Mouse (Mus musculus) erythroblast, embryonic 14.5 days (primary cell): ENCODE results near the gene Ascc1. TPM values are rescaled to one million over a fixed set of nuclear protein-coding genes. Genes with fewer than 3 reads are reported as not detected.

Source experiments
- H3K27me3 ChIP-seq: 2 replicates; pipeline ENCODE4 v1.6.1; 2012; ENCODE audit warnings: inconsistent platforms; ENCODE audit not compliant: control insufficient read depth
- H3K36me3 ChIP-seq: 2 replicates; pipeline ENCODE4 v1.6.1; 2012; ENCODE audit warnings: mild to moderate bottlenecking, inconsistent platforms; ENCODE audit not compliant: control insufficient read depth
- H3K4me1 ChIP-seq: 2 replicates; pipeline ENCODE4 v1.6.1; 2012; ENCODE audit warnings: inconsistent platforms; ENCODE audit not compliant: control insufficient read depth
- H3K4me3 ChIP-seq: replicated peaks from 2 replicates; pipeline ENCODE3; 2012; ENCODE audit warnings: moderate library complexity, mild to moderate bottlenecking, inconsistent platforms
- H3K9me3 ChIP-seq: 2 replicates; pipeline ENCODE4 v1.6.1; 2012; ENCODE audit warnings: low read length, inconsistent platforms, mixed read lengths; ENCODE audit not compliant: control insufficient read depth
- GATA1 ChIP-seq: IDR thresholded peaks from 2 replicates; pipeline ENCODE4 v1.6.1; 2012; ENCODE audit warnings: low read length, inconsistent platforms, mixed read lengths
- TAL1 ChIP-seq: IDR thresholded peaks from 3 replicates; pipeline ENCODE4 v1.6.1; 2012; ENCODE audit warnings: low read length, inconsistent platforms, mixed read lengths
- polyA plus RNA-seq: library from polyadenylated mRNA; stranded (reverse); fragments of >175 nt; gene quantifications from 2 replicates; pipeline ENCODE4 v1.2.3, GENCODE M21; 2012

Ascc1 gene
- polyA plus RNA-seq, 1 experiment: 7.4 TPM

- no peak overlapping the region for H3K4me3 ChIP-seq
- no peaks in the 10 kb centered on the region for H3K4me1 ChIP-seq
- no peak for TF ChIP-seq GATA1
- TF ChIP-seq TAL1: no peak
- H3K9me3 ChIP-seq: no peaks in the 10 kb centered on the region
- H3K36me3 ChIP-seq: peaks cover 19% of the 10 kb centered on the region
- no peaks in the 10 kb centered on the region for H3K27me3 ChIP-seq
Measured at GRCm38 (mm10) chr10:60028181-60028580, 25.6 kb downstream of the Ascc1 start.

DNA sequence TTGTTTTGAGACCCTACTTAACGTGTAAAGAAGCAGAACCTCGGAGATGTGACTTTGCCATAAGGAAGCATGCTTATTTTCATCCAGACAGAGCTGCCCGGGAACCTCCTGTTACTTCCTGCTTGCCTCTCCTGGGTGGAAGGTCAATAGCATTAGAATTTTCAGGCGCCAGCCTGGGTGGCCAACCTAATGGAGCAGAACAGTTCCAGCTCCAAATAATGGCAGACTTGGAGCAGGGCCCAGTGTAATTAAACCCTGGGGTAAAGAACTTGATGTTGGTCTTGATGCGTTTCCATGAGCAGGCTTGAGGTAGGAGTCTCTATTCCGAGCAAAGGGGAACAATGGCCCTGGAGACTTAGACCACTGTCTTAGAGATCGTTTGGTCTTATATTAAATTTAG, 26.4 kb downstream of the Ascc1 start:
- H3K9me3 ChIP-seq: no peaks in the 10 kb centered on the region
- no peak overlapping the region for H3K4me3 ChIP-seq
- no peaks in the 10 kb centered on the region for H3K27me3 ChIP-seq
- no peaks in the 10 kb centered on the region for H3K4me1 ChIP-seq
- peaks cover 14% of the 10 kb centered on the region for H3K36me3 ChIP-seq
- TF ChIP-seq GATA1 (no peak), TAL1 (no peak)

DNA sequence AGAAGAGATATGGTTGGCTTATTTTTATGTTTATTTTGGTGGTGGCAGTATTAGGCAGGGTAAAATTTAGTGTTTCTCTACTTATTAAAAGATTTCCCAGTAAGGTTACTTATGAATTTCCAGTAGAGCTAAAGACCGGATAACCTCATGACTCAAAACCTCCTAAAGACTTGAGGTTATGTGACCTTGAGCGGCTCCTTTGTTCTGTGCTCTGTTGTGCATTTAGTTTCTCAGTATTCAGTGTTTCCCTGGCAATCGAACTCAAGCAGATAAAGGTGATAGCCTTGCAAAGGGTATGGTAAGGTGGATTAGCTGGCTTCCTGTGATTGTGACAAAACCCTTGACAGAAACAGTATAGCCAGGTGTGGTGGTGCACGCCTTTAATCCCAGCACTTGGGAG, 26.8 kb downstream of the Ascc1 start:
- H3K27me3 ChIP-seq: no peaks in the 10 kb centered on the region
- peaks cover 14% of the 10 kb centered on the region for H3K36me3 ChIP-seq
- TF ChIP-seq GATA1 (no peak), TAL1 (no peak)
- H3K9me3 ChIP-seq: no peaks in the 10 kb centered on the region
- no peak overlapping the region for H3K4me3 ChIP-seq
- H3K4me1 ChIP-seq: peaks cover under 1% of the 10 kb centered on the region; the same call in 1 of the 2 replicates

GRCm38 (mm10) chr10:60031562-60031961, 29.0 kb downstream of the Ascc1 start:
- H3K4me1 ChIP-seq: peaks cover 16% of the 10 kb centered on the region
- no peaks in the 10 kb centered on the region for H3K9me3 ChIP-seq
- H3K4me3 ChIP-seq: no peak overlapping the region
- peaks cover 14% of the 10 kb centered on the region for H3K36me3 ChIP-seq
- TF ChIP-seq GATA1: no peak
- H3K27me3 ChIP-seq: no peaks in the 10 kb centered on the region

DNA sequence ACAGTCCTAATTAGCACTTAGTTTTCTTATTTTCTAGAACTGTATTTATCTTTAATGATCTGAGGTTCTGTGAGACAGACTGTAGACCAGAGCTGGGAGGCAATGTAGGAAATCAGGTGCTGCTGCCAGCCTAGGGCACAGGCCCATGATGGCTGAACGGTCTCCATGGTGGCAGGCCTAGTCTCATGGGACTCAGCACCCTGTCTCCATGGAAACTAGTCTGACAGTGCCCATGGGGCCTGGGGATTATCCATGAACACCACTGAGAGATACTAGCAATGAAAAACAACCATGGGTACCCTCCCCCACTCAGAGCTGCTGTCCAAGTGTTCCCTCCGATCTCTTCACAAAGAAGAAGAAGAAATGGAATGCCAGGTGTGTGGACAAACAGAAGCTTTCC, 29.4 kb downstream of the Ascc1 start:
- peaks cover 18% of the 10 kb centered on the region for H3K4me1 ChIP-seq
- H3K27me3 ChIP-seq: no peaks in the 10 kb centered on the region

DNA sequence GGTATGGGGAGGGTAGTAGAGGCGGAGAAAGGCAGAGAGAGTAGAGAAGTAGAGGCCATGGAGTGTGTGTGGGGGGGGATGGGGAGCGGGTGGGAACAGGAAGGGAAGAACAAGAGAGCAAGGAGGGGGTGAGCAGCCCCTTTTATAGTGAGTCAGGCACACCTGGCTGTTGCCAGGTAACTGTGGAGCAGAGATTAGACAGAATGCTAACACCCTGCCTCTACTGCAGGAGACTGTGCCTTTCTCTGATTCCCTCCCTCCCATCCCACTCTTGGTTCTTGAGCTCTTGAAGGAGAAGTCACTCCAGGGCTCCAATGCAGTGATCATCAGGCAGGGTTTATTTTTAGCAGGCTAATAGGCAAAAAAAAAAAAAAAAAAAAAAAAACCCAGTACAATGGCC, 30.0 kb downstream of the Ascc1 start:
- H3K4me3 ChIP-seq: no peak overlapping the region
- H3K9me3 ChIP-seq: no peaks in the 10 kb centered on the region
- H3K36me3 ChIP-seq: peaks cover 14% of the 10 kb centered on the region
- no peak for TF ChIP-seq GATA1
- TF ChIP-seq TAL1: no peak
- no peaks in the 10 kb centered on the region for H3K27me3 ChIP-seq
- H3K4me1 ChIP-seq: peaks cover 20% of the 10 kb centered on the region

More for the DNA sequence above, 29.4 kb downstream of the Ascc1 start:
- no peak for TF ChIP-seq TAL1
- TF ChIP-seq GATA1: no peak
- no peak overlapping the region for H3K4me3 ChIP-seq
- H3K36me3 ChIP-seq: peaks cover 14% of the 10 kb centered on the region
- no peaks in the 10 kb centered on the region for H3K9me3 ChIP-seq

DNA sequence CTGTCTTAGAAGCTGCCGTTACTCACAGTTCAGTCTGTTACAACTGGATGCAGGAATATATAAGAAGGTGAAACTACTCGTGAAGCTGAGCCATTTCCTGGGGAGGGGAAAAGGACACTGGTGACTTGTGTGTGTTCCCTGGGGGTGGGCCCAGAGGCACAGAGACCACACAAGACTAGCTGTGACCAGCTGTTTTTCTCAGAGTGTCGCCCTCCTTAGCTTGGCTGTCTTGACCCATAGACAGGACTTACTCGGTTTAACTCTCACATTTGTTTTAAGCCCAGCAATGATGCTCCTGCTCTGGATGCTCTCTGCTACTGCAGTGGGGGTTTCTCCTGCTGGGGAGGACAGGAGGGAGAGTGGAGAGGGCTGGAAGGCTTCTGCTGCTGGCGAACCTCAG, 30.5 kb downstream of the Ascc1 start:
- H3K4me1 ChIP-seq: peaks cover 20% of the 10 kb centered on the region
- TF ChIP-seq TAL1 (no peak), GATA1 (no peak)
- H3K27me3 ChIP-seq: no peaks in the 10 kb centered on the region
- no peaks in the 10 kb centered on the region for H3K9me3 ChIP-seq
- peaks cover 13% of the 10 kb centered on the region for H3K36me3 ChIP-seq
- H3K4me3 ChIP-seq: no peak overlapping the region

DNA sequence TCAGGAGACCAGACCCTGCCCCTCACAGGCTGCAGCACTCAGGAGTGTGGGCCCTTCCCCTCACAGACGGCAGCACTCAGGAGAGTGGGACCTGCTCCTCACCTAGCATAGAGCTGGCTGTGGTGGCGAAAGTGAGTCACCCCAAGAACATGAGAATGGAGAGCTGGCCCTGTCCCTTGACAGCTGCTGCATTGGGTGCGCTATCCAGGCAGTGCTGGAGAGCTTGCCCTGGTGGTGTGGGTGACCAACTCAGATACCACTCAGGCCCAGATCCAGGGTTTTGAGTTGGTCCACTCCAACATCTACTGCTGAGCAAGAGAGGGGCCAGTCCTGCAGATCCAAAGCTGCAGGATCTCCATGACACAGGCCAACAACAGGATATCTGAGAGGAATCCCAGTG, 32.0 kb downstream of the Ascc1 start:
- no peaks in the 10 kb centered on the region for H3K9me3 ChIP-seq
- no peak overlapping the region for H3K4me3 ChIP-seq
- peaks cover 20% of the 10 kb centered on the region for H3K4me1 ChIP-seq
- H3K36me3 ChIP-seq: peaks cover 6% of the 10 kb centered on the region
- no peaks in the 10 kb centered on the region for H3K27me3 ChIP-seq
- no peak for TF ChIP-seq GATA1
- no peak for TF ChIP-seq TAL1

DNA sequence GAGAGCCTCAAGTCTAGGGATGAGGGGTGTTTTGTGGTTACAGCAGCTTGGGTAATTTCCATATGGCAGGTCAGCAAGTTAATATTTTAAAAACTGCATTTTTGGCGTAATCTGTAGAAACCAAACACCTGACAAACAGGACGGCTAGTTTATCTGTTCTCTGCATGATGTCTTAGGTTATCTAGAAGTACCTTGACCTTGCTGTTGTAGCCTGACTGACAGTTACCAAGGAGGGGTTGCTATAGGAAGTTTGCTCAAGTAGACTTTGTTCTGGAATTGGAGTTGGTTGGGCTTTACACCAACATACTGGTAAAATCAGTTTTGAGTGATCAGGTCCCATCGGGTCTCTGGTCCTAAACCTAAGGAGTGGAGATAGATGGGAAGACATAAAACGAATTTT, 33.1 kb downstream of the Ascc1 start:
- Histone ChIP-seq H3K4me1 (peaks cover 20% of the 10 kb centered on the region), H3K36me3 (peaks cover 6% of the 10 kb centered on the region), H3K9me3 (no peaks in the 10 kb centered on the region), H3K27me3 (no peaks in the 10 kb centered on the region), H3K4me3 (no peak overlapping the region)
- TF ChIP-seq GATA1: no peak
- TF ChIP-seq TAL1: no peak

DNA sequence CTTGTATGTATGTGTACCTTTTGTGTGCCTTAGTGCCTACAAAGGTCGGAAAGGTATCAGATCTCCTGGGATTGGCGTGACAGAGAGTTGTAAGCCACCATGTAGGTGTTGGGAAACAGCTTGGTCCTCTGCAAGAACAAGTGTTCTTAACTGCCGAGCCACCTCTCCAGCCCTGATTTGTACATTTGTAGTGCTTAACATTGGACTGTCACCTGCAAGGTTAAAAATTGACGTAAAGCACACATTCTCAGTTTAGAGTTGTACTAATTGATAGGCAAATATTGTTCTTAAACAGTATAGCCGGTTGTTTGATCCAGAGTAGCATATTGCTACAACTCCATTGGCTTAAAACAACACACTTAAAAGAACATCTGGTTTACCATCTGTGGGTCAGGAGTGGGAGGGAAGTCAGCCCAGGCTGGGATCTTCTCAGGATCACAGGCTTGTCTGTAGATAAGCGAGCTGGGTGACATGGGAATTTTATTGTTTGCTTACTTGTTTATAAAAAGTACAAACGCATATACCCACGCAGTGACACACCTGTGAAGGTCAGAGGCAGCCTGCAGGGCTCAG, 39.8 kb downstream of the Ascc1 start:
- Histone ChIP-seq H3K4me1 (no peaks in the 10 kb centered on the region), H3K4me3 (no peak overlapping the region), H3K36me3 (no peaks in the 10 kb centered on the region; the same call in 1 of the 2 replicates), H3K9me3 (no peaks in the 10 kb centered on the region), H3K27me3 (no peaks in the 10 kb centered on the region)
- no peak for TF ChIP-seq TAL1
- no peak for TF ChIP-seq GATA1
